Mouse (Mus musculus) hindbrain, embryonic 10.5 days (tissue): ENCODE measurements around the gene Rmdn3. TPM values are rescaled to one million over a fixed set of nuclear protein-coding genes. Genes with fewer than 3 reads are reported as not detected.
A peak's percentile ranks its signal among the peaks of the same experiment; 100 is the strongest.

Experiments
- DNase-seq: peaks from one replicate; pipeline ENCODE4 v3.0.0-alpha.2; 2017; ENCODE audit warnings: low spot score
- H3K27ac ChIP-seq: fragments of 300-500 bp; sonication (generic); 2 replicates; pipeline ENCODE4 v1.5.1; 2016; ENCODE audit warnings: mild to moderate bottlenecking, moderate library complexity
- H3K27me3 ChIP-seq: fragments of 300-500 bp; sonication (generic); 2 replicates; pipeline ENCODE4 v1.6.1; 2016; ENCODE audit warnings: mild to moderate bottlenecking; ENCODE audit not compliant: poor library complexity, insufficient read depth, severe bottlenecking
- H3K36me3 ChIP-seq: fragments of 300-500 bp; sonication (generic); 2 replicates; pipeline ENCODE4 v1.6.1; 2016; ENCODE audit warnings: mild to moderate bottlenecking, moderate library complexity
- H3K4me1 ChIP-seq: fragments of 300-500 bp; sonication (generic); replicated peaks from 2 replicates; pipeline ENCODE4 v1.6.1; 2016; ENCODE audit warnings: mild to moderate bottlenecking
- H3K4me3 ChIP-seq: fragments of 300-500 bp; sonication (generic); 2 replicates; pipeline ENCODE4 v1.5.1; 2016; ENCODE audit warnings: mild to moderate bottlenecking, moderate library complexity
- H3K9me3 ChIP-seq: fragments of 300-500 bp; sonication (generic); 2 replicates; pipeline ENCODE4 v1.6.1; 2016; ENCODE audit warnings: mild to moderate bottlenecking, moderate library complexity
- WGBS: fragments of 180-500 bp; shearing (Covaris S2); methylation state at CpG from one replicate; pipeline ENCODE4 v1.1.7; 2016; 5-methylcytosine and 5-hydroxymethylcytosine counted together
- polyA plus RNA-seq: library from polyadenylated mRNA; unstranded; fragments of >200 nt; fragmentation: Nextera tagmentation; extraction: Ambion mirVana; gene quantifications from 2 replicates; pipeline ENCODE4 v1.2.1, GENCODE M21; 2016

The Rmdn3 gene
- polyA plus RNA-seq, 1 experiment from 2014 or later, result 43.6 TPM

DNA sequence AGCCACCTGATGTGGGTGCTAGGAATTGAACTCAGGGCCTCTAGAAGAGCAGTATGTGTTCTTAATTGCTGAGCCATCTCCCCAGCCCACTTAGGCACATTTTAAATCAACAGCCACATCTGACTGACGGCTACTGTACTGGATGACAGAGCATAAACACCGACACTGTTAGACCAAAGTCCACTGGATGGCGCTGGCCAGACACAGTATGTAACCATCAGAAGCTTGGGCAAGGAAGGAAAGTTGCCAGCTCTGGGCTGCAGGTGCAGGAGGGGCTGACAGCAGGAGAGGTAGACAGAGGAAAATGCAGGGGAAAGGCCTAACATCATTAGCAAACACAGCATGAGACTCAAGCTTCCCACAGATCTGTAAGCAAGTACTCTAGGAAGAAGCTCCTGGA, 19.9 kb upstream of the Rmdn3 start:
- WGBS, result 47% methylated on average over 3 of the region's 3 CpGs
- H3K4me3 ChIP-seq, result no peak overlapping the region
- no peaks in the 10 kb centered on the region for H3K27me3 ChIP-seq
- no peak overlapping the region for H3K27ac ChIP-seq
- DNase-seq, result no peak
- H3K36me3 ChIP-seq, result peaks cover 50% of the 10 kb centered on the region
- H3K4me1 ChIP-seq, result peaks cover 35% of the 10 kb centered on the region
- H3K9me3 ChIP-seq, result no peaks in the 10 kb centered on the region

- Histone ChIP-seq H3K36me3 (peaks cover 46% of the 10 kb centered on the region), H3K27me3 (no peaks in the 10 kb centered on the region), H3K27ac (peak overlapping the region; percentile 29; the same call in 1 of the 2 replicates), H3K4me1 (peaks cover 36% of the 10 kb centered on the region), H3K9me3 (no peaks in the 10 kb centered on the region), H3K4me3 (no peak overlapping the region)
- WGBS, result 67% methylated on average over 6 of the region's 6 CpGs
- DNase-seq, result no peak
Observed at GRCm38 (mm10) chr2:119175614-119176013, 18.8 kb upstream of the Rmdn3 start.

GRCm38 (mm10) chr2:119174866-119175265, 18.0 kb upstream of the Rmdn3 start:
- Histone ChIP-seq H3K36me3 (peaks cover 38% of the 10 kb centered on the region), H3K4me1 (peaks cover 36% of the 10 kb centered on the region), H3K4me3 (no peak overlapping the region), H3K9me3 (no peaks in the 10 kb centered on the region), H3K27me3 (0 out of 2 replicates have a peak, but pooled peaks cover under 1% of the 10 kb centered on the region), H3K27ac (0 out of 2 replicates have a peak overlapping the region, but pooled peaks have one; percentile 29)
- 52% methylated on average over 14 of the region's 14 CpGs for WGBS
- no peak for DNase-seq

GRCm38 (mm10) chr2:119173991-119174651, 17.3 kb upstream of the Rmdn3 start, which contains the start of gene Gm14137:
TSS of gene Gm14137 (plus strand) at chr2:119174509.
- no peak for DNase-seq
- H3K27me3 ChIP-seq, result peaks cover 8% of the 10 kb centered on the region; the same call in 1 of the 2 replicates
- peak within 1 kb of the TSS; percentile 29 for H3K27ac ChIP-seq
- H3K4me3 ChIP-seq, result no peak within 1 kb of the TSS; the same call in 1 of the 2 replicates
- H3K36me3 ChIP-seq, result peaks cover 31% of the 10 kb centered on the region
- WGBS, result 41% methylated on average over 8 of the region's 8 CpGs
- H3K4me1 ChIP-seq, result peaks cover 36% of the 10 kb centered on the region
- no peaks in the 10 kb centered on the region for H3K9me3 ChIP-seq

DNA sequence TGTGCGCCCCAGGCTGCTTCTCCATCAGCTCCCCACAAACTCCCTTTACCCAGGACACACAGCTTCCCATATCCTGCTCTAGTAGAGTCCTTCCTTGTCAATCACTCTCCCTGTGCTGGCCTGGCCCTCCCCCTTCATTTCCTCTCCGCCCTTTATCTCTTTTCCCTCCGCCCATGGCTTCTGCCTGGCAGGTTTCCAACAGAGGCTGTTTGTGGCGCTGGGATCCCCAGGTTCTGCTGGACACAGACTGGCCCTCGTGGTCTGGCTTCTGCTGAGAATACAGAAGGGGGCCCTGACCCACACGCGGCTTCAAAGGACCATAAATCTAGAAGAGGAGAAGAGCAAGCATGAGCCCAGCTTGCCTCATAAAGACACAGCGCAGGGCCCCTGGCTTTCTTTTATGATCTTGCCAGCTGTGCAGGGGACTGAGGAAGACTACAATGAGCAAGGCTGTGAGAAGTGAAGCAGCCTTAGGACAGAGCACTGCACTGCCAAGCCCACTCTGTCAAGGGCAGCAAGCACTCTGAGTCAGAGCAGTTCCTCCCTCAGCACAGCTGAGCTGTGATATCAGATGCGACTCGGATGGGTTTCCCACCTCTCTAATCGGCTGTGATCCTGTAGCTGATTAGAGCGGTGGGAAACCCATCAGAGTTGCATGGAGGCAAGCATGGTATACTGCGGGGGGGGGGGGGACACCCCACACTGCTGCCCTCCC, 16.2 kb upstream of the Rmdn3 start:
- H3K4me3 ChIP-seq, result no peak overlapping the region
- no peaks in the 10 kb centered on the region for H3K9me3 ChIP-seq
- H3K4me1 ChIP-seq, result peaks cover 38% of the 10 kb centered on the region
- peak overlapping the region; percentile 14 for H3K27ac ChIP-seq
- no peak for DNase-seq
- H3K27me3 ChIP-seq, result peaks cover 17% of the 10 kb centered on the region
- H3K36me3 ChIP-seq, result peaks cover 21% of the 10 kb centered on the region
- 28% methylated on average over 13 of the region's 13 CpGs for WGBS

DNA sequence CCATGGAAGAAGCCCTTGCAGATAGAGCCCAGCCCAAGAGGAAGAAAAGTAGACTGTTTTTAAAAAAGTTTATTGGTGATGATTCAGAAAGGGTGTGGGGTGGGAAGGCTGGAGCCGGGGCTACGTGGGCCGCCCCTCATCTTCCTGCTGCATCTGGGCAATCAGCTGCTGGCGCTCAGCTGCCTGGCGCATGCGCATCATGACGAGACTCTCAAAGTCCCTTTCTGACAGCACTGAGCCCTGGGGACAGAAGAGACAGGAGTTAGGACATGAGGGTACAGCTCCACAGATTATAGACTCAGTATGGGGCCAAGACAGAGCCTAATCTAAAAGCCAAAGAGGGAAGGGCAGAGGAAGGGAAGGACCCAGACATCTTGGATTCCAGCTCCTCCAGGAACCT, 15.6 kb upstream of the Rmdn3 start:
- Histone ChIP-seq H3K27ac (peak overlapping the region; percentile 14; the same call in 1 of the 2 replicates), H3K36me3 (peaks cover 16% of the 10 kb centered on the region), H3K4me3 (no peak overlapping the region), H3K27me3 (peaks cover 23% of the 10 kb centered on the region), H3K4me1 (peaks cover 43% of the 10 kb centered on the region), H3K9me3 (no peaks in the 10 kb centered on the region)
- no peak for DNase-seq
- 87% methylated on average over 7 of the region's 7 CpGs for WGBS

DNA sequence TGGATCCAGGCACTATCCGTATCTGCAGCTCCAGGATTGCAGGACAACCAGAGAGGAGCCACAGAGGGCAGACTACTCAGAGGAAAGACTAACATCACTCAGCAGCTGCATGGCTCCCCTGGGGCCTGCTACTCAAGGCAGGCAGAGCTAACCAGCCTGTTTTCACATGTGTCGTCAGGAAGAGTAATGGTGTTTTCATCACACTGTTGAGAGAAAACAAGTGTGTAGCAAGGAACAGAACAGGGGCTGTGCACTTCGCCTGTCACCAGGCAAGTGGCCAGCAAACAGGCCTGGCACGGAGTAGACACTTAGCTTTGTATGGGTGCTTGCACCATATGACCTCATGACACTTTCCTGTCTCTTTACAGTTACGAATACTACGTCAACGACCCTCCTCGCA, 14.7 kb upstream of the Rmdn3 start:
- peaks cover 52% of the 10 kb centered on the region for H3K4me1 ChIP-seq
- no peak overlapping the region for H3K4me3 ChIP-seq
- H3K27me3 ChIP-seq, result peaks cover 32% of the 10 kb centered on the region
- DNase-seq, result no peak
- H3K27ac ChIP-seq, result no peak overlapping the region
- H3K36me3 ChIP-seq, result peaks cover 9% of the 10 kb centered on the region
- no peaks in the 10 kb centered on the region for H3K9me3 ChIP-seq
- 75% methylated on average over 8 of the region's 8 CpGs for WGBS

GRCm38 (mm10) chr2:119170282-119170681, 13.4 kb upstream of the Rmdn3 start:
- Histone ChIP-seq H3K27ac (no peak overlapping the region), H3K27me3 (peaks cover 45% of the 10 kb centered on the region), H3K4me3 (no peak overlapping the region), H3K9me3 (no peaks in the 10 kb centered on the region), H3K36me3 (peaks cover 9% of the 10 kb centered on the region), H3K4me1 (peaks cover 54% of the 10 kb centered on the region)
- DNase-seq, result no peak
- WGBS, result 90% methylated on average over 2 of the region's 2 CpGs

DNA sequence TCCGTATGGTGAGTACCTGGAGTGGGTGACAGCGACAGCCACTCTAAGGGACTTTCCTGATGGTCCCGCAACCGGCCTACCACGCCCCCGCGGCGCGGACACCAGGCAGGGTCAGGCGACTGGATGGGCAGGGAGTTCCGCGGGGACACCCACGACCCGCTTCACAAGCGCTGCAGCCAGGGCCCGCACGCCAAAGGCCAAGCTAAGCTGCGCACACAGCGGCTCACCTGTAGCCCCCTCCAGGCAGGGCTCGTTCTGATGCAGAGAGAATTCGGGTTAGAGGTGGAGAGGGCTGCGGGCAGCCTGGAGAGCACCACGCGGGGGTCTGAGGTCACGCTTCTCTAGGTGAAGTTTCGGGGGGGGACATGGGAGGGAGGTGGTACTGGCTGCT, 11.0 kb upstream of the Rmdn3 start:
- Histone ChIP-seq H3K27me3 (peaks cover 59% of the 10 kb centered on the region), H3K9me3 (no peaks in the 10 kb centered on the region), H3K4me3 (peak overlapping the region; percentile 68), H3K36me3 (peaks cover 9% of the 10 kb centered on the region; the same call in 1 of the 2 replicates), H3K4me1 (peaks cover 30% of the 10 kb centered on the region), H3K27ac (peak overlapping the region; percentile 64)
- 3% methylated on average over 26 of the region's 26 CpGs for WGBS
- DNase-seq, result no peak

DNA sequence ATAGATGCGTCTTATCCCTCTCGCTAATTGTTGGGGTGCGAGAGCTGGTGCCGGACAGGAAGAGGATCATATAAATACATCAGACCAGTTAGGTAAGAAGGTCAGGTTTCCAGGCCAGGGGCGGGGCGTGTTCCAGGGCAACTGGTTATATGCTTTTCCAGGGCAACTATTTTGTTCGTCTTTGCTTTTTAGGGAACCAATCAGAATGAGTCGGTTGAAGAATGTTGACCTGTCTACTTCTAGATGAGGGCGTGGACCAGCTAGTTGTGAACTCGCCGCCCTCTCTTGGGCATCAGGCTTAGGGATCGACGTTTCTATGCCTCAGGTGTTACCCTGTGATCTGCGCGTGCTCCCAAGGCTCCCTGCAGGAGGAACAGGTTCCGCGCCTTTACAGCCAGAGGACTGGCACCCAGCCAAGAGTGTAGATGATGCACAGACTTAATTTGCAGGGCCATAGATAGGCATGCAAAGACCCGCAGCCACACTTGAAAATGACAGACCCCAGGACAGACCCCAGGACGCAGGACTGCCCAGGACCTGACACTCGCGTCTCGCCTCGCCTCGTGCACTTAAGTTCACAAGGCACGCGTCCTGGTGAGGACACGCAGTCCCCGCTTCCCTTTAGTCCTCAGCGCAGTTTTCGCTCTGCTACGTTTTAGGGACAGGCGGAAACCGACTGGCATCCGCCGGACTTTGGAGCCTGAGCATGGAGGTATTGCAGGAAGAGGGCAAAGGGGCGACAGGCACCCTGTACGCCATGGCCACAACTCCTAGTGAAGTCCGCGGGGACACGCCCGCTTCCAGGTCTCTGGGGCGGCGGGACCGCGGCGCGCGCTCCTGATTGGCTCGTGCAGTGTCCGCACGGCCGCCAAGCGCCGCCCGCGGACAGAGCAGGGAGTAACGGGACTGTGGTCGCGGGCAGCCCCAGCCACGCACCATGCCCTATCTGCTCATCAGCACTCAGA, 10.3 kb upstream of the Rmdn3 start, which contains the start of gene Gchfr:
Gchfr (plus strand) TSS at position 873 of the 965 bp plus-strand sequence.
- peak; percentile 73 for DNase-seq
- Histone ChIP-seq H3K27me3 (peaks cover 59% of the 10 kb centered on the region), H3K9me3 (no peaks in the 10 kb centered on the region), H3K36me3 (peaks cover 5% of the 10 kb centered on the region; the same call in 1 of the 2 replicates), H3K4me3 (peak within 1 kb of the TSS; percentile 68), H3K4me1 (peaks cover 23% of the 10 kb centered on the region), H3K27ac (peak within 1 kb of the TSS; percentile 64)
- under 1% methylated on average over 60 of the region's 60 CpGs for WGBS

GRCm38 (mm10) chr2:119165401-119165800, 8.6 kb upstream of the Rmdn3 start:
- Histone ChIP-seq H3K36me3 (no peaks in the 10 kb centered on the region), H3K4me3 (no peak overlapping the region), H3K9me3 (no peaks in the 10 kb centered on the region), H3K4me1 (peaks cover 23% of the 10 kb centered on the region), H3K27me3 (peaks cover 59% of the 10 kb centered on the region), H3K27ac (no peak overlapping the region)
- no peak for DNase-seq

GRCm38 (mm10) chr2:119163999-119164398, 7.2 kb upstream of the Rmdn3 start:
- Histone ChIP-seq H3K36me3 (no peaks in the 10 kb centered on the region), H3K9me3 (no peaks in the 10 kb centered on the region), H3K4me1 (peaks cover 23% of the 10 kb centered on the region), H3K27ac (no peak overlapping the region), H3K27me3 (peaks cover 51% of the 10 kb centered on the region), H3K4me3 (no peak overlapping the region)
- WGBS, result 87% methylated on average over 4 of the region's 4 CpGs
- no peak for DNase-seq
